Mouse (Mus musculus) bone marrow, adult 2 months (tissue): ENCODE measurements around the gene 1190005I06Rik.

Source experiments
- CTCF ChIP-seq: fragments of 200-500 bp; IDR thresholded peaks from 2 replicates; pipeline ENCODE4 v1.5.1; 2011; ENCODE audit warnings: low read length, control low read depth; ENCODE audit not compliant: control insufficient read depth, insufficient read depth
- POLR2A ChIP-seq: fragments of 200-500 bp; IDR thresholded peaks from 2 replicates; pipeline ENCODE4 v1.6.1; 2011; ENCODE audit warnings: low read depth, mild to moderate bottlenecking, control low read depth, low read length, borderline replicate concordance; ENCODE audit not compliant: control insufficient read depth

DNA sequence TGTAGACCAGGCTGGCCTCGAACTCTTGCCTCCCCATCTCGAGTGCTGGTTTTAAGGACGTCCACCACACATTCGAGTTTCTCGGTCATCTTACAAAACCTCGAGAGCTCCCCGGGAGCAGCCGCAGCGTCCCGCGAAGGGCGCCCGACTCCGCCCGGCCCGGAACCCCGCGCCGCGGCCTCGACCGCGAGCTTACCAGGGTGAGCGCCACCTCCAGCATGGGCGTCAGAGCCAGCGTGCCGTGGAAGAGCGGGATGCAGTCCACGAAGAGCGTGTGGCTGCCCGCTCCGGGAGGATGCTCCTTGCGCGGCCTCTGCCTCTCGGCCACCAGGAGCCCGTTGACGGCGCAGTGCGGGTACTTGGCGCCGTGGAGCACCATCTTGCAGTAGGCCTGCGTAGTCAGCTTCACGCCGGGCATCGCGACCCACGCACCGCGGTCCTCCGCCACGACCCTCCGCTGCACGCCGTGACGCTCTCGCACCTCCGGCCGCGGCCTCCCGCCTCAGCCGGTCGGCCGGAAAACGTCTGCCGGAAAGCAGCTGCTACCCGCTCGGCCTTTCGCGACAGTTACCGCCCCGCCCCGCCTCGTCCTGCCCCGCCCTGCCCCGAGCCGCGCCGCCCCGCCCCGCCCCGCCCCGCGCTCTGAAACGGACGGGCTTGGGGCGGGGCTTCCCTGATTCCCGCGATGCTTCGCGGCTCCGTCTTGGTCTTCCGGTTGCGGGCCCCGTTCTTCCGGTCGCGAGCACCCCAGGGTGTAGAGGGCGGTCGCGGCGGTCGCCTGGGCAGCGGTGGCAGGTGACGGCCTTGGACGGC lies 20.3 kb upstream of the 1190005I06Rik start, which contains the start of the genes Gm27021 and Cox4i1:
- TF ChIP-seq POLR2A (peak; percentile 81), CTCF (no peak)
